Mouse (Mus musculus) fat pad, adult 2 months (tissue): ENCODE data around the gene Grm4.

ENCODE experiments used
- DNase-seq: peaks from one replicate; pipeline ENCODE4 v3.0.0-alpha.2; 2011; ENCODE audit warnings: low read depth, low spot score; ENCODE audit errors: extremely low read depth

Grm4 gene

GRCm38 (mm10) chr17:27451787-27452186 is 69.4 kb downstream of the Grm4 start:
- DNase-seq, result no peak

- no peak for DNase-seq
These were observed 70.0 kb downstream of the Grm4 start for GRCm38 (mm10) chr17:27451216-27451615.

- DNase-seq, result no peak
These were observed 71.4 kb downstream of the Grm4 start for GRCm38 (mm10) chr17:27449757-27450330.

- no peak for DNase-seq
These were observed 72.5 kb downstream of the Grm4 start for GRCm38 (mm10) chr17:27448749-27449148.

- no peak for DNase-seq
These were observed 75.7 kb downstream of the Grm4 start for GRCm38 (mm10) chr17:27445364-27446075.

GRCm38 (mm10) chr17:27442538-27443113 is 78.6 kb downstream of the Grm4 start:
- DNase-seq, result no peak

GRCm38 (mm10) chr17:27441778-27442177 is 79.4 kb downstream of the Grm4 start:
- DNase-seq, result no peak

GRCm38 (mm10) chr17:27435799-27436198 is 85.4 kb downstream of the Grm4 start:
- DNase-seq, result no peak

- DNase-seq, result no peak
These were observed 86.0 kb downstream of the Grm4 start for GRCm38 (mm10) chr17:27435225-27435624.

- no peak for DNase-seq
These were observed 87.1 kb downstream of the Grm4 start for GRCm38 (mm10) chr17:27434066-27434465.

GRCm38 (mm10) chr17:27433179-27433680 is 88.0 kb downstream of the Grm4 start:
- no peak for DNase-seq

- no peak for DNase-seq
These were observed 89.0 kb downstream of the Grm4 start for GRCm38 (mm10) chr17:27432145-27432650.

- DNase-seq, result no peak
These were observed 90.0 kb downstream of the Grm4 start for GRCm38 (mm10) chr17:27431049-27431839.

GRCm38 (mm10) chr17:27429757-27430156 is 91.4 kb downstream of the Grm4 start:
- DNase-seq, result no peak

GRCm38 (mm10) chr17:27425016-27425415 is 96.2 kb downstream of the Grm4 start:
- DNase-seq, result no peak

GRCm38 (mm10) chr17:27424356-27424755 is 96.8 kb downstream of the Grm4 start:
- no peak for DNase-seq

GRCm38 (mm10) chr17:27422726-27423381 is 98.3 kb downstream of the Grm4 start:
- no peak for DNase-seq

- no peak for DNase-seq
These were observed 98.9 kb downstream of the Grm4 start for GRCm38 (mm10) chr17:27422371-27422725.

GRCm38 (mm10) chr17:27421837-27422236 is 99.4 kb downstream of the Grm4 start:
- DNase-seq, result no peak

GRCm38 (mm10) chr17:27409006-27409405 is 112.2 kb downstream of the Grm4 start:
- DNase-seq, result no peak

- no peak for DNase-seq
These were observed 112.7 kb downstream of the Grm4 start for GRCm38 (mm10) chr17:27408531-27408930.
